Mouse (Mus musculus) lung, postnatal 0 days (tissue): ENCODE measurements around the gene Gsdme. TPM values are rescaled to one million over a fixed set of nuclear protein-coding genes. Genes with fewer than 3 reads are reported as not detected.
A peak's percentile ranks its signal among the peaks of the same experiment; 100 is the strongest.

Experiments used
- ATAC-seq: fragments of 200-750 bp; cut with Nextera tagmentation; 2 replicates; pipeline ENCODE4 v1.8.0; 2017; ENCODE audit warnings: moderate library complexity
- DNase-seq: peaks from one replicate; pipeline ENCODE4 v3.0.0-alpha.2; 2016; ENCODE audit warnings: low spot score
- H3K27ac ChIP-seq: fragments of 300-500 bp; sonication (generic); 2 replicates; pipeline ENCODE4 v1.5.1; 2014; ENCODE audit warnings: antibody characterized with exemption, mild to moderate bottlenecking, low read length, mixed read lengths
- H3K27me3 ChIP-seq: fragments of 300-500 bp; sonication (generic); replicated peaks from 2 replicates; pipeline ENCODE4 v1.6.1; 2014; ENCODE audit warnings: low read length, mixed read lengths; ENCODE audit not compliant: insufficient read depth
- H3K36me3 ChIP-seq: fragments of 300-500 bp; sonication (generic); 2 replicates; pipeline ENCODE4 v1.6.1; 2014; ENCODE audit warnings: low read length, mixed read lengths; ENCODE audit not compliant: insufficient read depth
- H3K4me1 ChIP-seq: fragments of 300-500 bp; sonication (generic); 2 replicates; pipeline ENCODE4 v1.6.1; 2014; ENCODE audit warnings: antibody characterized with exemption, low read depth, low read length, mixed read lengths; ENCODE audit not compliant: insufficient read depth
- H3K4me2 ChIP-seq: fragments of 300-500 bp; sonication (generic); replicated peaks from 2 replicates; pipeline ENCODE4 v1.6.1; 2014; ENCODE audit warnings: low read depth, mild to moderate bottlenecking, low read length, moderate library complexity, mixed read lengths
- H3K4me3 ChIP-seq: fragments of 300-500 bp; sonication (generic); 2 replicates; pipeline ENCODE4 v1.5.1; 2014; ENCODE audit warnings: low read depth, low read length
- H3K9ac ChIP-seq: fragments of 300-500 bp; sonication (generic); replicated peaks from 2 replicates; pipeline ENCODE4 v1.6.1; 2014; ENCODE audit warnings: low read depth, mild to moderate bottlenecking
- H3K9me3 ChIP-seq: fragments of 300-500 bp; sonication (generic); 2 replicates; pipeline ENCODE4 v1.6.1; 2016; ENCODE audit warnings: low read length, mixed read lengths
- CTCF ChIP-seq: IDR thresholded peaks from 2 replicates; pipeline ENCODE4 v1.5.1; 2016; ENCODE audit warnings: antibody characterized with exemption, mild to moderate bottlenecking
- EP300 ChIP-seq: IDR thresholded peaks from 2 replicates; pipeline ENCODE4 v1.6.1; 2016; ENCODE audit warnings: antibody characterized with exemption, mild to moderate bottlenecking, control low read depth
- WGBS: fragments of 180-500 bp; shearing (Covaris S2); extraction: QIAGEN DNeasy Blood & Tissue Kit; methylation state at CpG from one replicate; pipeline ENCODE4 v1.1.7; 2014; 5-methylcytosine and 5-hydroxymethylcytosine counted together
- polyA plus RNA-seq: library from polyadenylated mRNA; unstranded; fragments of >200 nt; fragmentation: Nextera tagmentation; extraction: Ambion mirVana; gene quantifications from 2 replicates; pipeline ENCODE4 v1.2.1, GENCODE M21; 2015

Gsdme gene
- polyA plus RNA-seq, 1 experiment from 2014 or later = 14.8 TPM

- H3K36me3 ChIP-seq = 0 out of 2 replicates have a peak, but pooled peaks cover 3% of the 10 kb centered on the region
- no peak overlapping the region for H3K4me2 ChIP-seq
- ATAC-seq (peak; percentile 61), DNase-seq (peak; percentile 63)
- 54% methylated on average over 3 of the region's 3 CpGs for WGBS
- H3K9ac ChIP-seq = no peak overlapping the region
- TF ChIP-seq CTCF (no peak), EP300 (peak; percentile 65; the same call in 1 of the 2 replicates)
- no peaks in the 10 kb centered on the region for H3K27me3 ChIP-seq
- no peak overlapping the region for H3K27ac ChIP-seq
- no peak overlapping the region for H3K4me3 ChIP-seq
- H3K9me3 ChIP-seq = no peaks in the 10 kb centered on the region
- H3K4me1 ChIP-seq = no peaks in the 10 kb centered on the region
These were observed 72.1 kb downstream of the Gsdme start for GRCm38 (mm10) chr6:50191605-50192004.

GRCm38 (mm10) chr6:50189376-50189775 lies 74.3 kb downstream of the Gsdme start:
- no peak overlapping the region for H3K4me3 ChIP-seq
- no peak for ATAC-seq
- DNase-seq = no peak
- no peaks in the 10 kb centered on the region for H3K27me3 ChIP-seq
- TF ChIP-seq EP300 (no peak), CTCF (no peak)
- no peak overlapping the region for H3K9ac ChIP-seq
- no peaks in the 10 kb centered on the region for H3K9me3 ChIP-seq
- H3K36me3 ChIP-seq = no peaks in the 10 kb centered on the region
- no peak overlapping the region for H3K27ac ChIP-seq
- no peaks in the 10 kb centered on the region for H3K4me1 ChIP-seq
- H3K4me2 ChIP-seq = no peak overlapping the region

- no peak overlapping the region; the same call in 1 of the 2 replicates for H3K4me2 ChIP-seq
- 64% methylated on average over 4 of the region's 4 CpGs for WGBS
- no peaks in the 10 kb centered on the region for H3K36me3 ChIP-seq
- no peak for TF ChIP-seq EP300
- TF ChIP-seq CTCF = no peak
- no peak overlapping the region for H3K27ac ChIP-seq
- no peak overlapping the region for H3K4me3 ChIP-seq
- peak; percentile 50 for DNase-seq
- no peaks in the 10 kb centered on the region for H3K9me3 ChIP-seq
- H3K4me1 ChIP-seq = no peaks in the 10 kb centered on the region
- ATAC-seq = no peak
- no peaks in the 10 kb centered on the region for H3K27me3 ChIP-seq
- H3K9ac ChIP-seq = no peak overlapping the region
These were observed 75.7 kb downstream of the Gsdme start for GRCm38 (mm10) chr6:50187955-50188354.

GRCm38 (mm10) chr6:50180189-50180588 lies 83.5 kb downstream of the Gsdme start:
- Histone ChIP-seq H3K27me3 (no peaks in the 10 kb centered on the region), H3K4me3 (no peak overlapping the region), H3K4me2 (no peak overlapping the region), H3K4me1 (no peaks in the 10 kb centered on the region), H3K27ac (no peak overlapping the region), H3K9ac (no peak overlapping the region), H3K36me3 (no peaks in the 10 kb centered on the region), H3K9me3 (no peaks in the 10 kb centered on the region)
- 71% methylated on average over 4 of the region's 4 CpGs for WGBS
- DNase-seq = peak; percentile 32
- TF ChIP-seq CTCF = peak; percentile 62
- TF ChIP-seq EP300 = no peak
- ATAC-seq = no peak

GRCm38 (mm10) chr6:50175736-50176135 lies 87.9 kb downstream of the Gsdme start:
- 70% methylated on average over 1 of the region's 1 CpGs for WGBS
- Histone ChIP-seq H3K27ac (no peak overlapping the region), H3K9ac (no peak overlapping the region), H3K4me2 (no peak overlapping the region), H3K4me3 (no peak overlapping the region), H3K9me3 (no peaks in the 10 kb centered on the region), H3K27me3 (no peaks in the 10 kb centered on the region), H3K4me1 (no peaks in the 10 kb centered on the region), H3K36me3 (no peaks in the 10 kb centered on the region)
- DNase-seq (no peak), ATAC-seq (no peak)
- TF ChIP-seq CTCF (no peak), EP300 (no peak)

GRCm38 (mm10) chr6:50169771-50170170 lies 93.9 kb downstream of the Gsdme start:
- ATAC-seq (no peak), DNase-seq (no peak)
- no peak overlapping the region for H3K4me3 ChIP-seq
- H3K9ac ChIP-seq = no peak overlapping the region
- no peaks in the 10 kb centered on the region for H3K27me3 ChIP-seq
- H3K4me1 ChIP-seq = no peaks in the 10 kb centered on the region
- TF ChIP-seq CTCF = no peak
- no peak for TF ChIP-seq EP300
- no peaks in the 10 kb centered on the region for H3K9me3 ChIP-seq
- no peaks in the 10 kb centered on the region for H3K36me3 ChIP-seq
- H3K4me2 ChIP-seq = no peak overlapping the region
- H3K27ac ChIP-seq = no peak overlapping the region

GRCm38 (mm10) chr6:50168821-50169220 lies 94.8 kb downstream of the Gsdme start:
- Histone ChIP-seq H3K4me3 (no peak overlapping the region), H3K27ac (no peak overlapping the region), H3K4me2 (no peak overlapping the region), H3K27me3 (no peaks in the 10 kb centered on the region), H3K9me3 (no peaks in the 10 kb centered on the region), H3K9ac (no peak overlapping the region), H3K36me3 (no peaks in the 10 kb centered on the region), H3K4me1 (no peaks in the 10 kb centered on the region)
- ATAC-seq = no peak
- TF ChIP-seq EP300 (no peak), CTCF (no peak)
- WGBS = 92% methylated on average over 4 of the region's 4 CpGs
- no peak for DNase-seq
